Mouse (Mus musculus): ENCODE measurements around the gene Smoc1.

The Smoc1 gene

GRCm38 (mm10) chr12:81085244-81085643, 58.6 kb downstream of the Smoc1 start:
- DNase-seq, result no peak

GRCm38 (mm10) chr12:81088131-81088530, 61.5 kb downstream of the Smoc1 start:
- DNase-seq, result no peak

GRCm38 (mm10) chr12:81091641-81092040, 65.0 kb downstream of the Smoc1 start:
- DNase-seq, result no peak

- DNase-seq, result no peak
These were observed 66.0 kb downstream of the Smoc1 start for GRCm38 (mm10) chr12:81092641-81093040.

- no peak for DNase-seq
These were observed 66.6 kb downstream of the Smoc1 start for GRCm38 (mm10) chr12:81093211-81093610.

GRCm38 (mm10) chr12:81094766-81095405, 68.3 kb downstream of the Smoc1 start:
- no peak for DNase-seq

GRCm38 (mm10) chr12:81097267-81097666, 70.7 kb downstream of the Smoc1 start:
- no peak for DNase-seq

GRCm38 (mm10) chr12:81097738-81098137, 71.1 kb downstream of the Smoc1 start:
- DNase-seq, result no peak

GRCm38 (mm10) chr12:81099161-81099560, 72.6 kb downstream of the Smoc1 start:
- DNase-seq, result no peak

- no peak for DNase-seq
These were observed 75.1 kb downstream of the Smoc1 start for GRCm38 (mm10) chr12:81101691-81102090.

GRCm38 (mm10) chr12:81104546-81104945, 77.9 kb downstream of the Smoc1 start:
- no peak for DNase-seq

GRCm38 (mm10) chr12:81105721-81106633, 79.4 kb downstream of the Smoc1 start:
- DNase-seq, result peak; percentile 87

GRCm38 (mm10) chr12:81107278-81108100, 80.9 kb downstream of the Smoc1 start:
- peak; percentile 34 for DNase-seq

GRCm38 (mm10) chr12:81108600-81109011, 82.0 kb downstream of the Smoc1 start:
- DNase-seq, result no peak

GRCm38 (mm10) chr12:81110006-81110405, 83.4 kb downstream of the Smoc1 start:
- DNase-seq, result no peak

GRCm38 (mm10) chr12:81112321-81112720, 85.7 kb downstream of the Smoc1 start:
- no peak for DNase-seq

GRCm38 (mm10) chr12:81120301-81120700, 93.7 kb downstream of the Smoc1 start:
- no peak for DNase-seq

GRCm38 (mm10) chr12:81123793-81124192, 97.2 kb downstream of the Smoc1 start:
- DNase-seq, result no peak

GRCm38 (mm10) chr12:81126842-81127241, 100.2 kb downstream of the Smoc1 start:
- DNase-seq, result no peak

- no peak for DNase-seq
These were observed 102.1 kb downstream of the Smoc1 start for GRCm38 (mm10) chr12:81128693-81129092.

- DNase-seq, result peak; percentile 66
These were observed 104.1 kb downstream of the Smoc1 start for GRCm38 (mm10) chr12:81130692-81131091.

GRCm38 (mm10) chr12:81131114-81131513, 104.5 kb downstream of the Smoc1 start:
- no peak for DNase-seq

GRCm38 (mm10) chr12:81133055-81133665, 106.6 kb downstream of the Smoc1 start:
- DNase-seq, result no peak

Data from cerebellum, adult 9-11 months (tissue).